Mouse (Mus musculus): ENCODE data around the gene Wnt5b.

Gene Wnt5b

DNA sequence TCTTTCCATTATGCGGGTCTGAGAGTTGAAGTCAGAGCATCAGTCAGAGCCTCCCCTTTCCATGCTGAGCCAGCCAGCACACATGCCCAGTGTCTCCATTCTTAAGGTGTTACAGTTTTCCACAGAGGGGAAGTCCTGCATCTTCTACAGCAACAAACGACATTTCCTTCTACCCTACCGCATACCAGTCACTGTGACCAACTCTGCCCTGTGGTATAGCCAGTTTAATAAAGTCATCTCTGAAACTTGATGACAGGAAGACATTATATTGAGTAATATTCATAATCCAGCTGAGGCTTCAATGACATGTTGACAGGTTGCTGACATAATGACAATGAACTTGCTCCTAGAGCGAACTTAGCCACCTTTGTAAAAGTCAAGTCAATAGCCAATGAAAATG, 153.4 kb downstream of the Wnt5b start:
- in situ Hi-C loops (cut with MboI, MseI): loop anchor here (25.0 kb wide), 1 partner anchor 1503 kb away; no protein-coding TSS in a partner anchor

DNA sequence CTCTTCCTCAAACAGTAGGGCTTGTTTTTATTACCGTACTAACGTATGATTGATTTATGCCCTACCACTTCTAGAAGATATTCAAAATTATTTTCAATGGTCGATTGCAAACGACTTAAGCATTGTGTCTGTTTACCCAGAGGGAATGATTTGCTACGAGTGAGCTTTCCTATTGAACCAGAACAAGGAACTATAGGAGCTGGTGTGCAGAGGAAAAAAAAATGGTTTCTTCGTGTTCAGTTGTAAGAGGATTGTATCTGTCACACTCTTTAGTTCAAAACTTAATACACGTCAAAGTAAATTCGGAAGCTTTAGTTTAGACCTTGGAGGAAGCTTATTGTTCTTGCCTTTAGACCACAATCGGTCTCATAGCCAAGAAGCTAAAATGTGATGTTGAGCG, 155.1 kb downstream of the Wnt5b start:
- in situ Hi-C loops (cut with MboI, MseI): loop anchor here (25.0 kb wide), 1 partner anchor 1502 kb away; no protein-coding TSS in a partner anchor

DNA sequence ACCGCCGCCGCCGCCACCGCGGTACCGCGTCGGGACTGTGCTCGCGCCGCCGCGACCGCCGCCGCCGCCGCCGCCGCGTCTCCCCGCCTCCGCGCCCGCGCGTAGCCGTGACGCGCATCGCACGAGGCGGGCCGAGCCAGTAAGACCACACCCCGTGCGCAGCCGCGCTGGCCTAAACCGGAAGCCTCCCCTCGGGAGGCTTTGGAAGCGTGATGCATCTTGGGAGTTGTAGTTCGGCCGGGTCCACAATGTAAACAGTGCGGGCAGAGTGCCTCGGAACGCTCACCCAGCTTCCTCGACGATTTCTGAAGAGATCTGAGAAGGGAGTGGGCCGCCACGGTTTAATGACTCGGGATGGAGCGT, 155.5 kb downstream of the Wnt5b start:
- in situ Hi-C loops (cut with MboI, MseI): loop anchor here (25.0 kb wide), 1 partner anchor 1501 kb away; no protein-coding TSS in a partner anchor

DNA sequence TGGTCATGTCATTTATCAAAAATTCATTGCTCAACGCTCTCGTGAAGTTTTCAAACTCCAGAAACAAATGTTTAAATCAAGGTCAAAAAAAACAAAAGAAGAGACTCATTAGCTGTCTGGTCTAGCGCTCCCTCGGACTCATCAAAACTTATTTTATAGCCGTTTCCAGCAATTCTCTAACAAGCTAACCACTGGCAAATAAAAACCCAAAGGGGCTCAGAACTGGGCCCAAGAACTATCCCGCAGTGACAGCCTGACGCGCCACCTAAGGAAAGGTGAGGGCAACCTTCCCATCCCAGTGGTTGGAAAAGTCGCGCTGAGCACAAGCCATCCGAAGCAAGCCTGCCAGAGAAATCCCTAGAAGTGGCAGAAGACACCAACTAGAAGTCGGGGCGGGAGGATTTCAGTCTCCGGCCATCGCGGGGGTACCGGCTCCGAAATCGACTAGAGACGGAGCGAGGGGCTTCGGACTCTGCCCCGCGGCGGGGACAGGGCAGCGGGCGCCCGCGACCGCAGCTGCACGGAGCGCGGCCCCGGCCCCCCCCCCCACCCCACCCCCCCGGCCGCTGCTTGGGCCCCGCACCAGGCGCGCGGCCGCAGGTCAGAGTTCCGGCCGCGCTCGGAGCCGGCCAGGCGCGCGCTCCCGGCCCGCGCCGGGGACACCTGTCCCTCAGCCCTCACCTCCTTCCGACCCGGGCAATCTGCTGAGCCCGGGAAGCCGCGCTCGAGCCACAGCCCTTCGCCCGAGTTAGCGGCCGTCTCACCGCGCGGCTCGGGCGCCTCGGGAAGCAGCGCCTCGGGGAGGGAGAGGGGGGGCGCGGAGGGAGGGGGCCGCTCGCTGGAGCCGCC, 156.1 kb downstream of the Wnt5b start:
- in situ Hi-C loops (cut with MboI, MseI): loop anchor here (25.0 kb wide), 1 partner anchor 1501 kb away; no protein-coding TSS in a partner anchor

DNA sequence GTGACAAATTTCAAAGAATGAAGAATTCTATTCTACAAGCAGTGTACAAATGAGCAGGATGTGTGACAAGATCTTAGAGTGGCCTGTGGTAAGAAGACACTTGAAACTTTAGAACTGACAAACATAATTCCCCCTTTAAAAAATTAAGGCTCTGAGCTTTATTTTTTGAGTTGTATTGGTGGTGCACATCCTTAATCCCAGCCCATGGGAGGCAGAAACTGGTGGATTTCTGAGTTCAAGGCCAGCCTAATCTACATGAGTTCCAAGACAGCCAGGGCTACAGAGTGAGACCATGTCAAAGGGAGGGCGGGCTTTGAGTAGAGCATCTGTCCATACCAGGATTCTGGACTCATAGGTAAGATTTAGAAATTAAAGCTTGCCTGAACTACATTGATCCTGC, 157.3 kb downstream of the Wnt5b start:
- in situ Hi-C loops (cut with MboI, MseI): loop anchor here (25.0 kb wide), 1 partner anchor 1500 kb away; no protein-coding TSS in a partner anchor

DNA sequence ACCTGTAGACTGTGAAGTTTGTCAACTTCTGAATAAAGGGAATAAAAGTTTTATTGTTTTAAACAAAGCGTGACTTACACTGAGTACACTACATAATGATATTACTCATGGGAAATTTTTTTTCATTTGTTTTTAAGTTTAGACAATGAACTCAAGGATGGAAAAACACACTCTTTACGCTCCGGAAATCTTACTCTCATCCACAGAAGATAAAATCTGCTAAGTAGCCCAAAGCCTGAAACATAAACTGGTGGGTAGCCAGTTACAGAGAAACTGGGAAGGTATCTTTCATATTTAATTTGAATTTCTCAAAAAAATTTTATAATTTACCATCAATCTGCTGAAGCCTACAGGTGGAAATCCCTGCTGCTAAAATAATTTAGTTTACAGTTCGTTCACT, 157.7 kb downstream of the Wnt5b start:
- in situ Hi-C loops (cut with MboI, MseI): loop anchor here (25.0 kb wide), 1 partner anchor 1499 kb away; no protein-coding TSS in a partner anchor

DNA sequence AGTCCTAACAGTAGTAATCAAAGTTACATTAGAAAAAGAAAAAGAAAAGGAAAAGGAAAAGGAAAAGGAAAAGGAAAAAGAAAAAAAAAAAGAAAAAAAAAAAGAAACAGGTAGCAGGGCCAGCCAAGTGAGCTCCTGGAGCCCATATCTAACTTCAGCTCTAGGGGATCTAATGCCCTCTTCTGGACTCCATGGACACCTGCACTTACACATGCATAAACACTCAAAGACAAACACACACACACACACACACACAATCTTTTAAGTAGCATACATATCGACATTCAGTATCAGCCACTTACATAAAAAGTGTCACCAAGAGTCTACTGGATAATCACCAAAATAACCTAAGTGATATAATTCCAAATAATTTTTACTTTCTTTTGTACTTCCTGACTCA, 158.5 kb downstream of the Wnt5b start:
- in situ Hi-C loops (cut with MboI, MseI): loop anchor here (25.0 kb wide), 1 partner anchor 1498 kb away; no protein-coding TSS in a partner anchor
